Mouse (Mus musculus): ENCODE results near the gene Cbarp. TPM values are rescaled to one million over a fixed set of nuclear protein-coding genes. Genes with fewer than 3 reads are reported as not detected.

The Cbarp gene
- polyA plus RNA-seq, 1 experiment from 2014 or later: 10.1 TPM

DNA sequence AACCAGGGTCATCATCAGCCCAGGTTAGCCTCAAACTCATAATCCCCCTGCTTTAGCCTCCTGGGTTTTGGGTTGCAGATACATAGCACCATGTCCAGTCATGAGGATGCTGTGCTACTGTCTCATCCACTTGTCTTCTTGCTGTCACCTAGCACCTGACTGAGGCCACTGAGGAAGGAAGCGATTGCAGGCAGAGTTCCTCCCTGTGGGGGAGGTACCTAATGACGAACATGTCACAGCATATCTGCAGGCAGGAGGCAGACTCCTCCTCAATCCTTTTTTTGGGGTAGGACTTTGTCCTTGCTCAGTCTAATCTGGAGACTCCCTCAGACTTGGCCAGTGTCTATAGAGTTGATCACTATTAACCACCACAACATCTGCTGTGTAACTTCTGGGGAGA, 19.0 kb downstream of the Cbarp start:
- Histone ChIP-seq H3K4me2 (replicated peaks; ENCODE audit: low read depth, low read length) (no peak overlapping the region), H3K9me3 (ENCODE audit: control insufficient read depth, low read depth, low read length) (no peaks in the 10 kb centered on the region), H3K4me1 (ENCODE audit: control insufficient read depth, insufficient read depth, low read length) (peaks cover 19% of the 10 kb centered on the region), H3K36me3 (ENCODE audit: control insufficient read depth, insufficient read depth, low read length) (peaks cover 55% of the 10 kb centered on the region), H3K27ac (ENCODE audit: low read length) (no peak overlapping the region), H3K27me3 (ENCODE audit: control insufficient read depth, insufficient read depth, low read length) (no peaks in the 10 kb centered on the region), H3K9ac (replicated peaks; ENCODE audit: low read depth, low read length) (no peak overlapping the region), H3K4me3 (ENCODE audit: low read depth, low read length) (no peak overlapping the region)
- 90% methylated on average over 2 of the region's 2 CpGs for WGBS
- no peak for ATAC-seq (ENCODE audit: insufficient number of reproducible peaks, insufficient read depth, low FRiP score, low read depth)

- 83% methylated on average over 2 of the region's 2 CpGs for WGBS
- Histone ChIP-seq H3K27ac (ENCODE audit: low read length) (no peak overlapping the region), H3K9me3 (ENCODE audit: control insufficient read depth, low read depth, low read length) (no peaks in the 10 kb centered on the region), H3K4me3 (ENCODE audit: low read depth, low read length) (no peak overlapping the region), H3K27me3 (ENCODE audit: control insufficient read depth, insufficient read depth, low read length) (no peaks in the 10 kb centered on the region), H3K9ac (replicated peaks; ENCODE audit: low read depth, low read length) (no peak overlapping the region), H3K4me2 (replicated peaks; ENCODE audit: low read depth, low read length) (no peak overlapping the region), H3K4me1 (ENCODE audit: control insufficient read depth, insufficient read depth, low read length) (peaks cover 19% of the 10 kb centered on the region), H3K36me3 (ENCODE audit: control insufficient read depth, insufficient read depth, low read length) (peaks cover 43% of the 10 kb centered on the region)
- ATAC-seq (ENCODE audit: insufficient number of reproducible peaks, insufficient read depth, low FRiP score, low read depth): no peak
Observed at GRCm38 (mm10) chr10:80120146-80120545, 20.5 kb downstream of the Cbarp start.

DNA sequence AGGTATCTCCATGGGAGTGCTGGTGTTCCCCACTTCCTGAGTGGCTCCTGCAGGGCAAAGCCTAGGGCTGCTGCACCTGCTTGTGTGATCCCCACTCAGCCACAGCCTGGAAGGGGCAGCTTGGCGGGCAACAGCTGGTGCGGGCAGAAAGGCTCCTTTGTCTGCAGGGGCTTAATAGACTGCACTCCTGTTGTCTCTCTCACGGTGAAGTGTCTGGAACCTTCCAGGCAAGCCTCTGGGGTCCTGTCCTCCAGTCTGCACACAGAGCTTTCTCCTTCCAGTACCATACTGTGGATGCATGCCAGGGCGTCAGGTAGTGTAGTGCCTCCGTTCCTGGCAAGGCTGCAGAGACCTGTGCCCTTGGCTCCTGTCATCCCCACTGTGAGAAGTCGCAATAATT, 22.1 kb downstream of the Cbarp start:
- H3K9ac ChIP-seq (replicated peaks; ENCODE audit: low read depth, low read length): no peak overlapping the region; the same call in 1 of the 2 replicates
- no peak for ATAC-seq (ENCODE audit: insufficient number of reproducible peaks, insufficient read depth, low FRiP score, low read depth)
- WGBS: 72% methylated on average over 6 of the region's 6 CpGs
- H3K4me3 ChIP-seq (ENCODE audit: low read depth, low read length): peak overlapping the region; percentile 78; the same call in 1 of the 2 replicates
- H3K4me1 ChIP-seq (ENCODE audit: control insufficient read depth, insufficient read depth, low read length): peaks cover 19% of the 10 kb centered on the region
- H3K36me3 ChIP-seq (ENCODE audit: control insufficient read depth, insufficient read depth, low read length): peaks cover 29% of the 10 kb centered on the region
- no peak overlapping the region for H3K27ac ChIP-seq (ENCODE audit: low read length)
- peak overlapping the region; percentile 61; the same call in 1 of the 2 replicates for H3K4me2 ChIP-seq (replicated peaks; ENCODE audit: low read depth, low read length)
- H3K9me3 ChIP-seq (ENCODE audit: control insufficient read depth, low read depth, low read length): no peaks in the 10 kb centered on the region
- no peaks in the 10 kb centered on the region for H3K27me3 ChIP-seq (ENCODE audit: control insufficient read depth, insufficient read depth, low read length)

- Histone ChIP-seq H3K9me3 (ENCODE audit: control insufficient read depth, low read depth, low read length) (no peaks in the 10 kb centered on the region), H3K4me2 (replicated peaks; ENCODE audit: low read depth, low read length) (peak overlapping the region; percentile 61), H3K36me3 (ENCODE audit: control insufficient read depth, insufficient read depth, low read length) (peaks cover 25% of the 10 kb centered on the region), H3K27ac (ENCODE audit: low read length) (peak overlapping the region; percentile 27; the same call in 1 of the 2 replicates), H3K4me1 (ENCODE audit: control insufficient read depth, insufficient read depth, low read length) (peaks cover 19% of the 10 kb centered on the region), H3K4me3 (ENCODE audit: low read depth, low read length) (peak overlapping the region; percentile 78), H3K27me3 (ENCODE audit: control insufficient read depth, insufficient read depth, low read length) (no peaks in the 10 kb centered on the region), H3K9ac (replicated peaks; ENCODE audit: low read depth, low read length) (peak overlapping the region; percentile 88)
- no peak for ATAC-seq (ENCODE audit: insufficient number of reproducible peaks, insufficient read depth, low FRiP score, low read depth)
- WGBS: 41% methylated on average over 1 of the region's 1 CpGs
Observed at GRCm38 (mm10) chr10:80117736-80118135, 22.9 kb downstream of the Cbarp start.

- H3K4me1 ChIP-seq (ENCODE audit: control insufficient read depth, insufficient read depth, low read length): peaks cover 19% of the 10 kb centered on the region
- 3% methylated on average over 30 of the region's 30 CpGs for WGBS
- H3K27me3 ChIP-seq (ENCODE audit: control insufficient read depth, insufficient read depth, low read length): no peaks in the 10 kb centered on the region
- peak overlapping the region; percentile 61 for H3K4me2 ChIP-seq (replicated peaks; ENCODE audit: low read depth, low read length)
- H3K9me3 ChIP-seq (ENCODE audit: control insufficient read depth, low read depth, low read length): no peaks in the 10 kb centered on the region
- peaks cover 24% of the 10 kb centered on the region for H3K36me3 ChIP-seq (ENCODE audit: control insufficient read depth, insufficient read depth, low read length)
- no peak for ATAC-seq (ENCODE audit: insufficient number of reproducible peaks, insufficient read depth, low FRiP score, low read depth)
- H3K4me3 ChIP-seq (ENCODE audit: low read depth, low read length): peak overlapping the region; percentile 78
- peak overlapping the region; percentile 88 for H3K9ac ChIP-seq (replicated peaks; ENCODE audit: low read depth, low read length)
- H3K27ac ChIP-seq (ENCODE audit: low read length): peak overlapping the region; percentile 27; the same call in 1 of the 2 replicates
Observed at GRCm38 (mm10) chr10:80116927-80117691, 23.5 kb downstream of the Cbarp start.

GRCm38 (mm10) chr10:80116563-80116926, 24.1 kb downstream of the Cbarp start:
- ATAC-seq (ENCODE audit: insufficient number of reproducible peaks, insufficient read depth, low FRiP score, low read depth): no peak
- Histone ChIP-seq H3K9me3 (ENCODE audit: control insufficient read depth, low read depth, low read length) (no peaks in the 10 kb centered on the region), H3K27me3 (ENCODE audit: control insufficient read depth, insufficient read depth, low read length) (no peaks in the 10 kb centered on the region), H3K27ac (ENCODE audit: low read length) (peak overlapping the region; percentile 18; the same call in 1 of the 2 replicates), H3K4me2 (replicated peaks; ENCODE audit: low read depth, low read length) (peak overlapping the region; percentile 61), H3K9ac (replicated peaks; ENCODE audit: low read depth, low read length) (peak overlapping the region; percentile 88), H3K4me1 (ENCODE audit: control insufficient read depth, insufficient read depth, low read length) (peaks cover 19% of the 10 kb centered on the region), H3K36me3 (ENCODE audit: control insufficient read depth, insufficient read depth, low read length) (peaks cover 19% of the 10 kb centered on the region), H3K4me3 (ENCODE audit: low read depth, low read length) (peak overlapping the region; percentile 78)
- 0% methylated on average over 27 of the region's 27 CpGs for WGBS

- H3K27ac ChIP-seq (ENCODE audit: low read length): peak overlapping the region; percentile 58
- peaks cover 19% of the 10 kb centered on the region for H3K4me1 ChIP-seq (ENCODE audit: control insufficient read depth, insufficient read depth, low read length)
- peak overlapping the region; percentile 78 for H3K4me3 ChIP-seq (ENCODE audit: low read depth, low read length)
- ATAC-seq (ENCODE audit: insufficient number of reproducible peaks, insufficient read depth, low FRiP score, low read depth): no peak
- H3K27me3 ChIP-seq (ENCODE audit: control insufficient read depth, insufficient read depth, low read length): no peaks in the 10 kb centered on the region
- H3K9ac ChIP-seq (replicated peaks; ENCODE audit: low read depth, low read length): peak overlapping the region; percentile 88
- under 1% methylated on average over 62 of the region's 63 CpGs for WGBS
- no peaks in the 10 kb centered on the region for H3K9me3 ChIP-seq (ENCODE audit: control insufficient read depth, low read depth, low read length)
- peaks cover 16% of the 10 kb centered on the region; the same call in 1 of the 2 replicates for H3K36me3 ChIP-seq (ENCODE audit: control insufficient read depth, insufficient read depth, low read length)
- H3K4me2 ChIP-seq (replicated peaks; ENCODE audit: low read depth, low read length): peak overlapping the region; percentile 61
Observed at GRCm38 (mm10) chr10:80115944-80116335, 24.7 kb downstream of the Cbarp start.

DNA sequence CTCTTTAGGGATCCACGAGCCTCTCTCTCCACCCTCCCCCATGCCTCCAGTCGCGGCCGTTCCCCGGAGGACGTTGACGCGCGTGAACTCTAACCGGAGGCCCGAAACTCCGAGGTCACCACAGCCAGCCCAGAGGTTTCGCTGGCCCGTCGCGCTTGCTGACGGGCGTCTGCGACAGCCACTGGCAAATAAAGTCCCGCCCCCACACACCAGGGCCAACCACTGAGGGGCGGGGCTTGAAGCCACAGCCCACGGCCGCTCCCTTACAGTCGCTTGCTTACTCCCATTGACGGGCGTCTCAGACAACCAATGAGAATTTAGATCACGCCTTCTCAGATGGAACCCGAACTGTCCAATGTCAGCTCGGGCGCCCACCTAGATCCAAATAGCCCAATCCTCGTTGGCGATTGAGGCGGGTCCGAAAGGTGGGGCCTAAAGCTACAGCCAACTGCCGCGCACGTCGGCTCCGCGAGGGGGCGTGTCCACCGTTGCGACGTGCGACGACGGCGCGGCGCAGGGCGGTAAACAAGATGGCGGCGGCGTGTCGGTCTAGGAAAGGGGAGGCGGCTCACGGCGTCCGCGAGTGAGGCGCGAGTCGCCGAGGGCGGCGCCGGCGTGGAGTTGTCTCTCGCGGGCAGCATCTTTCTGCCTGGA, 25.2 kb downstream of the Cbarp start, which contains the start of gene Stk11:
Gene Stk11, plus strand, starts transcription at position 514 of the 654 bp plus-strand sequence.
- Histone ChIP-seq H3K9me3 (ENCODE audit: control insufficient read depth, low read depth, low read length) (no peaks in the 10 kb centered on the region), H3K36me3 (ENCODE audit: control insufficient read depth, insufficient read depth, low read length) (peaks cover 14% of the 10 kb centered on the region; the same call in 1 of the 2 replicates), H3K4me3 (ENCODE audit: low read depth, low read length) (peak within 1 kb of the TSS; percentile 78), H3K4me2 (replicated peaks; ENCODE audit: low read depth, low read length) (peak within 1 kb of the TSS; percentile 62), H3K27ac (ENCODE audit: low read length) (peak within 1 kb of the TSS; percentile 76), H3K9ac (replicated peaks; ENCODE audit: low read depth, low read length) (peak within 1 kb of the TSS; percentile 88), H3K27me3 (ENCODE audit: control insufficient read depth, insufficient read depth, low read length) (no peaks in the 10 kb centered on the region), H3K4me1 (ENCODE audit: control insufficient read depth, insufficient read depth, low read length) (peaks cover 19% of the 10 kb centered on the region)
- WGBS: under 1% methylated on average over 70 of the region's 70 CpGs
- ATAC-seq (ENCODE audit: insufficient number of reproducible peaks, insufficient read depth, low FRiP score, low read depth): peak; percentile 99

Data from stomach, embryonic 14.5 days (tissue).